Mouse (Mus musculus) limb, embryonic 10.5 days (tissue): ENCODE measurements around the gene Dusp14. TPM values are rescaled to one million over a fixed set of nuclear protein-coding genes. Genes with fewer than 3 reads are reported as not detected.

Experiments
- DNase-seq: peaks from one replicate; pipeline ENCODE4 v3.0.0-alpha.2; 2017; ENCODE audit warnings: low spot score
- H3K27ac ChIP-seq: fragments of 300-500 bp; sonication (generic); 2 replicates; pipeline ENCODE4 v1.5.1; 2016; ENCODE audit warnings: mild to moderate bottlenecking
- H3K27me3 ChIP-seq: fragments of 300-500 bp; sonication (generic); 2 replicates; pipeline ENCODE4 v1.6.1; 2016; ENCODE audit warnings: low read depth, mild to moderate bottlenecking; ENCODE audit not compliant: poor library complexity, severe bottlenecking
- H3K36me3 ChIP-seq: fragments of 300-500 bp; sonication (generic); 2 replicates; pipeline ENCODE4 v1.6.1; 2016; ENCODE audit warnings: mild to moderate bottlenecking, moderate library complexity
- H3K4me1 ChIP-seq: fragments of 300-500 bp; sonication (generic); 2 replicates; pipeline ENCODE4 v1.6.1; 2016
- H3K4me3 ChIP-seq: fragments of 300-500 bp; sonication (generic); 2 replicates; pipeline ENCODE4 v1.5.1; 2016; ENCODE audit warnings: mild to moderate bottlenecking, moderate library complexity
- H3K9me3 ChIP-seq: fragments of 300-500 bp; sonication (generic); replicated peaks from 2 replicates; pipeline ENCODE4 v1.6.1; 2016; ENCODE audit warnings: mild to moderate bottlenecking
- WGBS: fragments of 180-500 bp; shearing (Covaris S2); methylation state at CpG from one replicate; pipeline ENCODE4 v1.1.7; 2016; 5-methylcytosine and 5-hydroxymethylcytosine counted together
- polyA plus RNA-seq: library from polyadenylated mRNA; unstranded; fragments of >200 nt; fragmentation: Nextera tagmentation; extraction: Ambion mirVana; gene quantifications from 2 replicates; pipeline ENCODE4 v1.2.1, GENCODE M21; 2016

Dusp14 gene
- 5.6 and 7.3 TPM in 2 replicates for polyA plus RNA-seq

- H3K27me3 ChIP-seq: peaks cover 57% of the 10 kb centered on the region
- H3K4me3 ChIP-seq: peak within 1 kb of the TSS; percentile 66
- peaks cover 38% of the 10 kb centered on the region for H3K4me1 ChIP-seq
- H3K9me3 ChIP-seq: no peaks in the 10 kb centered on the region
- H3K36me3 ChIP-seq: no peaks in the 10 kb centered on the region
- no peak for DNase-seq
- WGBS: 11% methylated on average over 11 of the region's 11 CpGs
- H3K27ac ChIP-seq: peak within 1 kb of the TSS; percentile 79
Observed at GRCm38 (mm10) chr11:84069034-84069370, at the start of gene Dusp14. Gene Dusp14, minus strand, starts transcription at chr11:84069261.

GRCm38 (mm10) chr11:84117431-84117830 is 48.4 kb upstream of the Dusp14 start:
- DNase-seq: no peak
- no peaks in the 10 kb centered on the region for H3K4me1 ChIP-seq
- 83% methylated on average over 4 of the region's 4 CpGs for WGBS
- no peak overlapping the region for H3K4me3 ChIP-seq
- H3K36me3 ChIP-seq: peaks cover 97% of the 10 kb centered on the region
- no peaks in the 10 kb centered on the region for H3K27me3 ChIP-seq
- no peak overlapping the region for H3K27ac ChIP-seq
- H3K9me3 ChIP-seq: no peaks in the 10 kb centered on the region

DNA sequence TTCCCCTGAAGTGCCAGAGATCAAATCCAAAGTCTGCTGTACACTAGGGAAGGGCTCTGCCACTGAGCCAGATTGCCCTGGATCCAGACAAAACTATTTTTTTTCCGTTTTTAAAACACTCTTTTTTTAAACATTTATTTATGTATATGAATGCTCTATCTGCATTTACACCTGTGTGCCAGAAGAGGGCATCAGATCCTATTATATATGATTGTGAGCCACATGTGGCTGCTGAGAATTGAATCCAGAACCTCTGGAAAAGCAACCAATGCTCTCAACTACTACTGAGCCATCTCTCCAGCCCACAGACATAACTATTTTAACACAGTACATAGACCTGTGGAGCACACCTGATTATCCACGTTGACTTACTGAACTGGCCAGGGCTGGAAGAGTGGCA is 47.2 kb upstream of the Dusp14 start:
- WGBS: 73% methylated on average over 2 of the region's 2 CpGs
- Histone ChIP-seq H3K9me3 (no peaks in the 10 kb centered on the region), H3K27me3 (no peaks in the 10 kb centered on the region), H3K4me3 (no peak overlapping the region), H3K4me1 (no peaks in the 10 kb centered on the region), H3K27ac (no peak overlapping the region), H3K36me3 (peaks cover 95% of the 10 kb centered on the region)
- no peak for DNase-seq

DNA sequence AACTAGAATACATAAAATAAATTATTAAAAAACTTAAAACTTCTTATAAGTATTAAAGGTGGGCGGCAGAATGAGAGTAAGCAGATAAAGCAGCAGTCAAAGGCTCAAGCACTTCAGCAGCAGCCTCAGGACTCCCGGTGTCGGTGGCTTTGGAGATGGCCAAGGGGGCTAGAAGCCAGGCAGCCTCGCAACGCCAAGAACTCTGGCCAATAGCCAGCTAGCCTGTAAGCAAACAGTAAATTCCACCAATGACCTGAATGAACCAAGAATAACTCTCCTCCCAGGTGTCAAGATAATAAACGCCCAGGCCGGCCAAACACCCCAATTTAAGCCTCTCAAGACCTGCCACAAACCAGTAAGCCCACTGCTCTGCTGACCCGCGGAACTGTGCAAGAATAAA is 46.6 kb upstream of the Dusp14 start:
- Histone ChIP-seq H3K36me3 (peaks cover 95% of the 10 kb centered on the region), H3K4me3 (no peak overlapping the region), H3K27me3 (no peaks in the 10 kb centered on the region), H3K9me3 (no peaks in the 10 kb centered on the region), H3K4me1 (no peaks in the 10 kb centered on the region), H3K27ac (no peak overlapping the region)
- WGBS: 90% methylated on average over 9 of the region's 9 CpGs
- no peak for DNase-seq

DNA sequence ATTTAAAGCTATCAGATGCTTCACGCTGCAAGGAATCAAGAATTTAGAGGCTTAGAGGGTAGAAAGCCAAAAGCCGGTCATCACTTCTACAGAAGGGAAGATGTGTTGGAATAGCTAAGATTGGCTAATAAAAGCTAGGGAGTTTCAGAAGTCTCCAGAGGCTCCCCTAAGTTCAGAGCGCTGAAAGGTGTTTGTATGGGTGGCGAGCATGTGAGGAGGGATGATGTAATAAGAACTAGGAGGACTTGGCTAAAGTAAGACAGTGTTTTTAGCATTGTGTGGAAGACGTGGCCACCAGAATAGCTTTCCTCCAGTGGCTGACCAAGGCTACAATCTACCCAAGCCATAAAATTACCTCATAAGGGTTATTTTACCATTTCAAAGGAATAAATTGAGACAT is 44.6 kb upstream of the Dusp14 start:
- Histone ChIP-seq H3K27ac (no peak overlapping the region), H3K27me3 (no peaks in the 10 kb centered on the region), H3K4me3 (no peak overlapping the region), H3K9me3 (no peaks in the 10 kb centered on the region), H3K4me1 (no peaks in the 10 kb centered on the region), H3K36me3 (peaks cover 92% of the 10 kb centered on the region)
- DNase-seq: no peak
- 96% methylated on average over 5 of the region's 5 CpGs for WGBS

DNA sequence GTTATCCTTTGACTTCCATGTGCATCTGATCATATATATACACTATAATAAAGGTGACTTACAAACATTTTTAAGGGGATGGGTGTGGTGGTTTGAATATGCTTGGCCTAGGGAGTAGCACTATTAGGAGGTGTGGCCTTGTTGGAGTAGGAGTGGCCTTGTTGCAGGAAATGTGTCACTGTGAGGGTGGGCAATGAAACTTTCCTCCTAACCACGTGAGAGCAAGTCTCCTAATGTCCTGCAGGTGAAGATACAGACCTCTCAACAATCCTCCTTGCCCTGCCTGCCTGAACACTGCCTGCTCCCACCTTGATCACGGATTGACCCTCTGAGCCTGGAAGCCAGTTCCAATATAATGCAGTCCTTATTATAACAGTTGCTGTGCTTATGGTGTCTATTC is 38.1 kb upstream of the Dusp14 start:
- Histone ChIP-seq H3K36me3 (peaks cover 95% of the 10 kb centered on the region), H3K27me3 (no peaks in the 10 kb centered on the region), H3K4me1 (no peaks in the 10 kb centered on the region), H3K27ac (no peak overlapping the region), H3K4me3 (no peak overlapping the region), H3K9me3 (no peaks in the 10 kb centered on the region)
- DNase-seq: no peak
- 64% methylated on average over 2 of the region's 2 CpGs for WGBS

GRCm38 (mm10) chr11:84104036-84104435 is 35.0 kb upstream of the Dusp14 start:
- no peak overlapping the region for H3K4me3 ChIP-seq
- peaks cover 99% of the 10 kb centered on the region for H3K36me3 ChIP-seq
- H3K9me3 ChIP-seq: no peaks in the 10 kb centered on the region
- 93% methylated on average over 6 of the region's 6 CpGs for WGBS
- no peak for DNase-seq
- H3K27ac ChIP-seq: no peak overlapping the region
- no peaks in the 10 kb centered on the region for H3K4me1 ChIP-seq
- no peaks in the 10 kb centered on the region for H3K27me3 ChIP-seq

- H3K4me3 ChIP-seq: no peak overlapping the region
- DNase-seq: no peak
- peaks cover 98% of the 10 kb centered on the region for H3K36me3 ChIP-seq
Observed at GRCm38 (mm10) chr11:84101182-84101581, 32.1 kb upstream of the Dusp14 start.

GRCm38 (mm10) chr11:84097251-84097998 is 28.4 kb upstream of the Dusp14 start:
- Histone ChIP-seq H3K36me3 (peaks cover 96% of the 10 kb centered on the region), H3K27me3 (no peaks in the 10 kb centered on the region), H3K27ac (no peak overlapping the region), H3K4me1 (no peaks in the 10 kb centered on the region), H3K4me3 (no peak overlapping the region), H3K9me3 (no peaks in the 10 kb centered on the region)
- no peak for DNase-seq
- WGBS: 85% methylated on average over 5 of the region's 5 CpGs

More at GRCm38 (mm10) chr11:84101182-84101581, 32.1 kb upstream of the Dusp14 start:
- Histone ChIP-seq H3K9me3 (no peaks in the 10 kb centered on the region), H3K27ac (no peak overlapping the region), H3K27me3 (no peaks in the 10 kb centered on the region), H3K4me1 (no peaks in the 10 kb centered on the region)

GRCm38 (mm10) chr11:84095084-84095483 is 26.0 kb upstream of the Dusp14 start:
- DNase-seq: no peak
- Histone ChIP-seq H3K36me3 (peaks cover 96% of the 10 kb centered on the region), H3K27ac (no peak overlapping the region), H3K27me3 (no peaks in the 10 kb centered on the region), H3K9me3 (no peaks in the 10 kb centered on the region), H3K4me1 (no peaks in the 10 kb centered on the region), H3K4me3 (no peak overlapping the region)
- 89% methylated on average over 4 of the region's 4 CpGs for WGBS

- DNase-seq: no peak
- Histone ChIP-seq H3K4me3 (no peak overlapping the region), H3K27me3 (no peaks in the 10 kb centered on the region), H3K9me3 (no peaks in the 10 kb centered on the region), H3K4me1 (no peaks in the 10 kb centered on the region), H3K27ac (no peak overlapping the region), H3K36me3 (peaks cover 91% of the 10 kb centered on the region)
- 90% methylated on average over 8 of the region's 8 CpGs for WGBS
Observed at GRCm38 (mm10) chr11:84090572-84090971, 21.5 kb upstream of the Dusp14 start.

GRCm38 (mm10) chr11:84081901-84082300 is 12.8 kb upstream of the Dusp14 start:
- no peak overlapping the region for H3K27ac ChIP-seq
- no peaks in the 10 kb centered on the region for H3K9me3 ChIP-seq
- no peak overlapping the region for H3K4me3 ChIP-seq
- WGBS: 92% methylated on average over 5 of the region's 5 CpGs
- H3K36me3 ChIP-seq: peaks cover 81% of the 10 kb centered on the region
- no peak for DNase-seq
- H3K27me3 ChIP-seq: no peaks in the 10 kb centered on the region
- H3K4me1 ChIP-seq: no peaks in the 10 kb centered on the region

DNA sequence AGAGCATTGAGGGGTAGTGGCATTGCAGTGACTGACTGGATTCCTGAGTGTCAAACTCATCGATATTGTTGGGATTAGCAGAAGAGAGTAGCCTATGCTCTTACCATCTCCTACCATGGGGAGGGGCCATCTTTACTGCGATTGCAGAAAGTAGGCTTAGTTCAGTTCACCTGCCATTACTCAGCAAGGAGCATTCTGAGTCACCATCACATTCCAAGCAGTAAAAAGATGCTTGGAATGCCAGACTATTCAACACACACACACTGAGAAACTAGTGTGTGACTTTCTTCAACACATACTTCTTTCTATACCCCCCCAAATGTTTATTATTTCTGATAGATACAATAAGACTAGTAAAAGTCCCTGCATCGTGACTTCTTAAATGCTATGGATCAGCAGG is 11.3 kb upstream of the Dusp14 start:
- no peak overlapping the region for H3K4me3 ChIP-seq
- WGBS: 92% methylated on average over 3 of the region's 3 CpGs
- H3K27ac ChIP-seq: no peak overlapping the region

DNA sequence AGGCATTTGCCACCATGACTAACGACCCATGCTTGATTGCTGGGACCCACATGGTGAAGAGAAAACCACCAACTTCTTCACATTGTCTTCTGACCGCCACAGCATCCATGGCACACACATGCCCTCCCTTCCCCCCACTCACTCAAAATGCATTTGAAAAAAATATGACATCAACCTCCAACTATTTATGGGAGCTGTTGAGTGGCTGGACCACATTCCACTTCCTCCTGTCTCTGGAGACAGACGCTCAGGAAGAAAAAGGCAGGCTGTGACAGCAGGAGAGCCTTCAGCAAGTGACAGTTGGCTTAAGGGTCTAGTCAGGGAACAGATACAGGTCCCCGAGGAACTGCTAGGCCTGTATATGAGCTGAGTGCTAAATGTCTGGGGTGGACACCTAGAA is 10.8 kb upstream of the Dusp14 start:
- Histone ChIP-seq H3K27ac (no peak overlapping the region), H3K4me3 (no peak overlapping the region), H3K9me3 (no peaks in the 10 kb centered on the region), H3K27me3 (no peaks in the 10 kb centered on the region), H3K36me3 (peaks cover 62% of the 10 kb centered on the region), H3K4me1 (no peaks in the 10 kb centered on the region)
- no peak for DNase-seq
- WGBS: 94% methylated on average over 4 of the region's 4 CpGs

More for the DNA sequence above, 11.3 kb upstream of the Dusp14 start:
- Histone ChIP-seq H3K4me1 (no peaks in the 10 kb centered on the region), H3K9me3 (no peaks in the 10 kb centered on the region), H3K36me3 (peaks cover 66% of the 10 kb centered on the region), H3K27me3 (no peaks in the 10 kb centered on the region)
- DNase-seq: no peak
